Mouse (Mus musculus) left cerebral cortex, postnatal 36 days (tissue): ENCODE measurements around the gene Aif1. TPM values are rescaled to one million over a fixed set of nuclear protein-coding genes. Genes with fewer than 3 reads are reported as not detected.

Experiments
- DNase-seq, 2 experiments: peaks; one replicate each; pipeline ENCODE4 v3.0.0; 2021 to 2022; ENCODE audit warnings: low spot score in 2 of 2, mixed read lengths in 1 of 2
- intact Hi-C: fragments of 180-260 bp; cut with DNase I; formaldehyde crosslinking; loops from one replicate; pipeline ENCODE4 v1.15.1; 2025
- total RNA-seq, 2 experiments: library from RNA; stranded (reverse); gene quantifications; 2 replicates each; pipeline ENCODE4 v1.2.3; 2021

The Aif1 gene
- total RNA-seq, result 10 to 100 TPM in 1 of 2 experiments, 1 to 10 TPM in 1; 9.1 to 13.0 TPM

- no peak for DNase-seq
- intact Hi-C loops, result no loop called here
Measured at GRCm38 (mm10) chr17:35175968-35176367, at the start of gene Aif1. Gene Aif1, minus strand, starts transcription at chr17:35176068.

GRCm38 (mm10) chr17:35225456-35225855 lies 49.6 kb upstream of the Aif1 start:
- intact Hi-C loops, result no loop called here
- DNase-seq, result no peak

GRCm38 (mm10) chr17:35224641-35225040 lies 48.8 kb upstream of the Aif1 start:
- intact Hi-C loops, result no loop called here
- DNase-seq, result no peak

GRCm38 (mm10) chr17:35222299-35222698 lies 46.4 kb upstream of the Aif1 start:
- DNase-seq, result no peak
- intact Hi-C loops, result no loop called here

DNA sequence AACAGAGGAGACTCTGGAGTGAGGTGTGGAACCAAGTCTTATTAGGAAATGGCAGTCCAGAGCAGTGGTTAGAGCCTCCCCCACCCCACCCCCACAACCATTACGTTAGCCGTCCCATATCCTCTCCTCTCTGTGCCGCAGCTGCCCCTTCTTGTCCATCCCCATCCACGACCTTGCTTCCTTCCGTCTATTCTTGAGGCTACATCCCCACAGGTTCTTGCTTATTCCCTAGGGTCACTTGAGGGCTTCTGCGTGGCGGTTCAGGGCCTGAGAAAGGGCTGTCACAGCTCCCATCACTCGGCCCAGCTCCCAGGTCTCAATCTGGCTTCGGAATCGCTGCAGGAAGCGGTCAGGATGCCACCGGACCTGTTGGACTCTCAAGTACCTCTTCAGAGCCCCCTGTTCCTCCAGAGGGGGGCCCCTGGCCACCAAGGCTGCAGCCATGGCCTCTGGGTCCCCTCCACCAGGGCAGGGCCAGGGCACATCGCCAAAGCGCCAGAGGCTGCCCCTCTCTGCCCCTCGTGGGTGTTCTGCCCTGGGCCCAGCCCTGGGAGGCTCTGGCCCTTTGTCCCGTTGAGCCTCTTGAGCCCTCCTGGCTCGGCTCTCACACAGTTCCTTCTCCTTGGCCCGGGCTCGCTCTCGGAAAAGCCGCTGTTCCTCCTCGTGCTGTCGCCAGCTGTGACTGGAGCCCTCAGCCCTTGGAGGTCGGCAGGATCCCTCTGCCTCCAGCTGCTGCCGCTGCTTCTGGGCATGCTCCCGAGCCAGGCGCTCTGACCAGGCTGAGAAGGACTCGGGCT lies 44.5 kb upstream of the Aif1 start, which contains the start of gene Gm16181:
Gm16181 (plus strand) TSS at position 679 of the 797 bp plus-strand sequence.
- no peak for DNase-seq
- intact Hi-C loops, result no loop called here

- intact Hi-C loops, result no loop called here
- DNase-seq, result peak in 1 of 2 experiments; percentile 17
Measured at GRCm38 (mm10) chr17:35219601-35220041, 43.8 kb upstream of the Aif1 start.

GRCm38 (mm10) chr17:35218516-35219193 lies 42.8 kb upstream of the Aif1 start:
- DNase-seq, result no peak
- intact Hi-C loops, result no loop called here

DNA sequence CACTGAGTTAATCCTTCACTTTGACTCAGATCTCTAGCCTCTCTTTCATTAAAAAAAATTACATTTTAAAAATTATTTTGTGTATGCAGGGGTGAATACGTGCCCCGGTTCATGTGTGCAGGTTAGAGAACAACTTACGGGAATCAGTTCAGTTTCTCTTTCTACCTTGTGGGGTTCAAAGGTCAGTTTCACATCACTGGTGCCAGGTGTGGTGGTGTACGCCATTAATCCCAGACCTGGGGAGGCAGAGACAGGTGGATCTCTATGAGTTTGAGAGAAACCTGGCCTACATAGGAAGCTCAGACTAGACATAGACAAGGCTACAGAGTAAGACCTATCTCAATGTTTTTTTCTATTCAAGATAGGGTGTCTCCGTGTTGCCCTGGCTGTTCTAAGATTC lies 37.2 kb upstream of the Aif1 start:
- intact Hi-C loops, result no loop called here
- no peak for DNase-seq

- intact Hi-C loops, result no loop called here
- DNase-seq, result no peak
Measured at GRCm38 (mm10) chr17:35210593-35210992, 34.7 kb upstream of the Aif1 start.

DNA sequence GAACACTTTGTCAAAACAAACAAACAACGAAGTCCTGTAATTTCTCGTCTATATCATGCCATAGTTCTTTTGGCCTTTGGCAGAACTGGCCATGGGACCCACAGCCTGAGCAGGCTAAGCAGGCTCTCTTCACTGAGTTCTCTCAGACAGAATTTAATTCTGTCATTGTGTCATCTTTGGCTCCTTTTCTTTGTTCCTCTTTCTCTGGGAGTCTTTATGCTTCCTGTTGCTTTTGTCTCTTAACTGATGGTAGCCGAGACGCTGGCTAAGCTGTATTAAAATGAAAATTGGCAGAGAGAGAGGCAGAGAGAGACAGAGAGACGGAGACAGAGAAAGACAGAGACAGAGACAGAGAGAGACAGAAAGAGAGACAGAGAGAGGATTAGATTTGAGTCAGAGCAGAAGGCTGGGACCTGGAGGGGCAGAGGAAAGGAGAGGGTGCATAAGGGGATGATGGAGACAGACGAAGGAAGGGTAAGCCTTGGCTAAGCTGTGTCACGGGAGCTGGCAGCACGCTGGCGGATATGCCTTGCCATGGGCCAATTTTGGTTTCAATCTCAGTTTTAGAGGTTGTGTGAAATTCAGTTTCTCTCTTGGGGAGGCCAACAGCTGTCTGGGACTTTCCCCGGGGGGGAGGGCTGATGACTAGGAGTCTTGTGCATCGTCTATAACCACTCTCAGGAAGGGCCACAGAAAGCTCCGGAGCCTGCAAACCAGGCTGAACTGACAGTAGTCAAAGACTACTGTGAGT lies 34.1 kb upstream of the Aif1 start:
- intact Hi-C loops, result no loop called here
- no peak for DNase-seq

- intact Hi-C loops, result no loop called here
Measured at GRCm38 (mm10) chr17:35205380-35205769, 29.5 kb upstream of the Aif1 start.

DNA sequence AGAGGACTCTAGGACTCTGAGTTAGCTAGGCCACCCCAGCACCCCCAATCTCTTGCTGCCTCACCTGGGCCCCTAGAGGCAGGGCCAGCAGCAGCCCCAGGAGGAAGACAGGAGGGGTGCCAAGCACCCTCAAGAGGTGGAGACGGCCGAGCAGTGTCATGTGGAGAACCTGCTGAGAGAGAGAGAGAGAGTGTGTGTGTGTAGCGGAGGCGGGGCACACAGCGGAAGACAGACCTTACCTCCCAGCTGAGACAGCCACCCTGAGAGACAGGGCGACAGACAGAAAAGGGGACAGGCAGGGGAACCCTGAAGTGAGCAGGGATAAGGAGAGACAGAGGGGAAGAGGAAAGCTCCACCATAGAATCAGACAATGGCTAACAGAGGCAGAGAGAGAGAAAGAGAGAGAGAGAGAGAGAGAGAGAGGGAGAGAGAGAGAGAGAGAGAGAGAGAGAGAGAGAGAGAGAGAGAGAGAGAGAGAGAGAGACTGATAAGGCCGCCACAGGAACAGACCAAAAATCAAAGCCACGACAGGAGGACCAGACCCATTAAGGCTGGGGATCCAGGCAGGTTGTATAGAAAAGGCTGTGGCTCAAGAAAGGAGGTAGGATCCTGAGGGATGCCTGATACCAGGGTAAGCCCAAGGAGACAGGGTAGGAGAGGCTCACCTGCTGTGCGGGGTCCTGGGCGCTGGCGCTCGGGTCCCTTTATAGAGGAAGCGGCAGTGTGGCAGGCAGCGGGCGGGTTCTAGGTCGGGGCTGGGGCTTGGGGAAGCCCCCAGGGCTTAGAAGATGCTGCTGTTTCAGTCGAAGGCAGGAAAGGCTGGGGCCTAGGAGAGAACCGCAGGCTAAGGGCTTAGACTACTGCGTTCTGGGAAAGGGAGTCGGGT lies 28.9 kb upstream of the Aif1 start, which contains the start of gene Lta:
Lta (minus strand) TSS at position 858 of the 886 bp plus-strand sequence.
- DNase-seq, result no peak
- intact Hi-C loops, result no loop called here

More at GRCm38 (mm10) chr17:35205380-35205769, 29.5 kb upstream of the Aif1 start:
- no peak for DNase-seq

DNA sequence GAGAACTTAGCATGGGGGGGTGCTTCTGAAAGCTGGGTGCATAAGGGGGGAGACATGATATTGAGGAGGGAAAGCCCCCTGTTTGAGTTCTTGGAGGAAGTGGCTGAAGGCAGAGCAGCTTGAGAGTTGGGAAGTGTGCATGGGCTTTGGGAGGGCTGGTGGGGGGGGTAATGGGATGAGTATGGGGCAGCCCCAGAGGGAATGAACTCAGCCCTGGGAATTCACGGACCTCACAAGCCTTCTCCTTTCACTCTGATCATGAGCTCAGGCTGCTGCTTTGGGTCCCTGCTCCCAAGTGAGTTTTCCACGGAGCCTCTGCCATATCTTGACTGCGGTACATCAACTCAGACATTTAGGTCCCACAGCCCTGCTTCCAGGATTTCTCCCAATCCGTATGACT lies 26.6 kb upstream of the Aif1 start:
- no peak for DNase-seq
- intact Hi-C loops, result no loop called here

DNA sequence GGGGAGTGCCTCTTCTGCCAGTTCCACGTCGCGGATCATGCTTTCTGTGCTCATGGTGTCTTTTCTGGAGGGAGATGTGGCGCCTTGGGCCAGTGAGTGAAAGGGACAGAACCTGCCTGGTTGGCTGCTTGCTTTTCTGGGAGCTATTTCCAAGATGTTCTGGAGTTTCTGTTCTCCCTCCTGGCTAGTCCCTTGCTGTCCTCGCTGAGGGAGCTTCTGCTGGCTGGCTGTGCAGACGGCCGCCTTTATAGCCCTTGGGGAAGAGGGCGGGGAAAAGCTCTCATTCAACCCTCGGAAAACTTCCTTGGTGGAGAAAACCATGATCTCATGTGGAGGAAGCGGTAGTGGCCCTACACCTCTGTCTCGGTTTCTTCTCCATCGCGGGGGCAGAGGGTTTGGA lies 25.9 kb upstream of the Aif1 start, which contains the start of gene Tnf:
Tnf (minus strand) TSS at position 221 of the 400 bp plus-strand sequence.
- intact Hi-C loops, result no loop called here
- peak in 1 of 2 experiments; percentile 11 for DNase-seq

DNA sequence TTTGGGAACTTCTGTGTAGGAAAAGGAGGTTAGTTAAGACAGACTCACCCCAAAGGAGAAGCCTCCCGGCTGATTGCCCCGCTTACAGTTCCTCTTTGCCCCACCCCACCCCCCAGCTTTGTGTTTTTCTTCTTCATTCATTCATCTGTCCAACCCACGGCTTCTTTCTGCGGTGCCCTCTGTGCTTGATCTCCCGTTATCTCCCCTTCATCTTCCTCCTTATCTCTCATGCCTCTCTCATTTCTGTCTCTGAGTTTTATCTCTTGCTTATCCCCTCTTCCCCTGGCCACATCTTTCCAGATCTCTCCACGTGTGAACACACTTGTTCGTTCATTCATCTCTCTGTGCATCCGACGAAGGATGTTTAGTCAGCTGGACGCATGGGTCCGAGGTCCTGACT lies 25.3 kb upstream of the Aif1 start:
- intact Hi-C loops, result no loop called here

GRCm38 (mm10) chr17:35200398-35200797 lies 24.5 kb upstream of the Aif1 start:
- no peak for DNase-seq
- intact Hi-C loops, result no loop called here

More for the DNA sequence above, 25.3 kb upstream of the Aif1 start:
- DNase-seq, result no peak

GRCm38 (mm10) chr17:35198946-35199345 lies 23.1 kb upstream of the Aif1 start:
- DNase-seq, result no peak
- intact Hi-C loops, result loop anchor here (5.0 kb wide), 1 partner anchor 33 kb away; the partner anchor contains the start of gene Atp6v1g2

DNA sequence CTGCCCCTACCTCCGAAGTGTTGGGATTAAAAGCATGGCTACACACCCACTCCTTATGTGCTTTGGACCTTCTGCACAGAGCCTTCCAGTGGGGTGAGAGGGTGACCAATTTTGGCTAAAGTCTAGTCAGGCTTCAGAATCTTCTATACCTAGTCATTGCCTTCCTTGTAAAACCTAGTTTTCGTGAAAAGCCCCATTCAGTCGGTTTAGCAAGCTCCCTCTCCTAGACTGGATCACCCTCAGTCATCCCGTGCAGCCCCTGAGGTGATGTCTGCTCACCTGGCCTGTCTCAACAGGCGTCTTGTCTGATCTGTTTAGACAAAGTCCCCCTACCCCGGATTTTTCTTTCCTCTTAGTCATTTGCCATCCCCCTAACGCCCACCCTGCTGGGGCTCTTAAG lies 22.2 kb upstream of the Aif1 start:
- intact Hi-C loops, result loop anchor here (5.0 kb wide), 1 partner anchor 34 kb away; the partner anchor contains the start of gene Atp6v1g2
- no peak for DNase-seq

GRCm38 (mm10) chr17:35197126-35197525 lies 21.3 kb upstream of the Aif1 start:
- no peak for DNase-seq
- intact Hi-C loops, result loop anchor here (5.0 kb wide), 1 partner anchor 35 kb away; the partner anchor contains the start of gene Atp6v1g2
